Mouse (Mus musculus) erythroid progenitor cell, adult 5-6 weeks (primary cell): ENCODE measurements around the gene Olfr1354. TPM values are rescaled to one million over a fixed set of nuclear protein-coding genes. Genes with fewer than 3 reads are reported as not detected.
"Not testable (repeated sequence)": the region's sequence is repeated elsewhere in the genome, so short reads cannot be mapped to it uniquely, and the experiment has no call there.

Experiments
- ATAC-seq: replicated peaks from 2 replicates; pipeline ENCODE4 v1.8.0; 2016; ENCODE audit warnings: moderate number of reproducible peaks, mild to moderate bottlenecking, moderate TSS enrichment, inconsistent platforms; ENCODE audit not compliant: poor library complexity, low FRiP score, severe bottlenecking
- total RNA-seq, 2 experiments: library from RNA; stranded (forward) in 1 of 2; stranded (reverse) in 1 of 2; fragments of 150-400 nt in 1 of 2; fragments of 186-747, 209-891 nt in 1 of 2; gene quantifications; 2 replicates each; pipeline versions ENCODE4 v1.2.3 to v1.2.4; 2015 to 2017; ENCODE audit warnings: low replicate concordance in 2 of 2

Gene Olfr1354
- total RNA-seq (2015; ENCODE audit: low replicate concordance) (not detected in 2 replicates), total RNA-seq (2017; ENCODE audit: low replicate concordance) (not detected in 2 replicates)

GRCm38 (mm10) chr10:78912871-78913270 lies at the start of gene Olfr1354:
Gene Olfr1354, plus strand, starts transcription at chr10:78913171.
- ATAC-seq, result not testable (repeated sequence)

GRCm38 (mm10) chr10:78875240-78875639 lies 37.7 kb upstream of the Olfr1354 start, which contains the start of gene Olfr1355:
Gene Olfr1355, plus strand, starts transcription at chr10:78875540.
- ATAC-seq, result no peak

GRCm38 (mm10) chr10:78950336-78950735 lies 37.4 kb downstream of the Olfr1354 start, which contains the start of gene Olfr8:
Gene Olfr8, plus strand, starts transcription at chr10:78950636.
- not testable (repeated sequence) for ATAC-seq

- ATAC-seq, result not testable (repeated sequence)
Measured at GRCm38 (mm10) chr10:78963009-78963408, 50.0 kb downstream of the Olfr1354 start, which contains the start of gene Olfr1353. Gene Olfr1353, plus strand, starts transcription at chr10:78963309.

Other genes with a start within 250 kb of the Olfr1354 start
- not detected in 2 replicates for gene Casp14, start 194.9 kb upstream of the Olfr1354 start, total RNA-seq (2015; ENCODE audit: low replicate concordance)
- gene Casp14, start 194.9 kb upstream of the Olfr1354 start, total RNA-seq (2017; ENCODE audit: low replicate concordance), result not detected in 2 replicates
- gene Ccdc105, start 160.1 kb upstream of the Olfr1354 start, total RNA-seq (2015; ENCODE audit: low replicate concordance), result not detected in 2 replicates
- gene Ccdc105, start 160.1 kb upstream of the Olfr1354 start, total RNA-seq (2017; ENCODE audit: low replicate concordance), result not detected in 2 replicates
- gene Slc1a6, start 132.7 kb upstream of the Olfr1354 start, total RNA-seq (2015; ENCODE audit: low replicate concordance), result not detected in 2 replicates
- not detected in 2 replicates for gene Slc1a6, start 132.7 kb upstream of the Olfr1354 start, total RNA-seq (2017; ENCODE audit: low replicate concordance)
- not detected in 2 replicates for gene Olfr1356, start 61.0 kb upstream of the Olfr1354 start, total RNA-seq (2015; ENCODE audit: low replicate concordance)
- not detected in 2 replicates for gene Olfr1356, start 61.0 kb upstream of the Olfr1354 start, total RNA-seq (2017; ENCODE audit: low replicate concordance)
- not detected in 2 replicates for gene Olfr1355, start 37.6 kb upstream of the Olfr1354 start, total RNA-seq (2015; ENCODE audit: low replicate concordance)
- not detected in 2 replicates for gene Olfr1355, start 37.6 kb upstream of the Olfr1354 start, total RNA-seq (2017; ENCODE audit: low replicate concordance)
- not detected in 2 replicates for gene Olfr8, start 37.5 kb downstream of the Olfr1354 start, total RNA-seq (2015; ENCODE audit: low replicate concordance)
- gene Olfr8, start 37.5 kb downstream of the Olfr1354 start, total RNA-seq (2017; ENCODE audit: low replicate concordance), result not detected in 2 replicates
- gene Olfr1353, start 50.1 kb downstream of the Olfr1354 start, total RNA-seq (2015; ENCODE audit: low replicate concordance), result not detected in 2 replicates
- gene Olfr1353, start 50.1 kb downstream of the Olfr1354 start, total RNA-seq (2017; ENCODE audit: low replicate concordance), result not detected in 2 replicates
- gene Olfr1352, start 67.9 kb downstream of the Olfr1354 start, total RNA-seq (2015; ENCODE audit: low replicate concordance), result not detected in 2 replicates
- gene Olfr1352, start 67.9 kb downstream of the Olfr1354 start, total RNA-seq (2017; ENCODE audit: low replicate concordance), result not detected in 2 replicates
- gene Olfr1351, start 99.3 kb downstream of the Olfr1354 start, total RNA-seq (2015; ENCODE audit: low replicate concordance), result not detected in 2 replicates
- gene Olfr1351, start 99.3 kb downstream of the Olfr1354 start, total RNA-seq (2017; ENCODE audit: low replicate concordance), result not detected in 2 replicates
- gene Olfr57, start 115.6 kb downstream of the Olfr1354 start, total RNA-seq (2015; ENCODE audit: low replicate concordance), result not detected in 2 replicates
- not detected in 2 replicates for gene Olfr57, start 115.6 kb downstream of the Olfr1354 start, total RNA-seq (2017; ENCODE audit: low replicate concordance)
- gene 2610008E11Rik, start 184.4 kb downstream of the Olfr1354 start, total RNA-seq (2015; ENCODE audit: low replicate concordance), result 6.5 and 8.8 TPM in 2 replicates
- gene 2610008E11Rik, start 184.4 kb downstream of the Olfr1354 start, total RNA-seq (2017; ENCODE audit: low replicate concordance), result 3.0 and 6.3 TPM in 2 replicates
- not detected in 2 replicates for gene Vmn2r80, start 235.6 kb downstream of the Olfr1354 start, total RNA-seq (2015; ENCODE audit: low replicate concordance)
- gene Vmn2r80, start 235.6 kb downstream of the Olfr1354 start, total RNA-seq (2017; ENCODE audit: low replicate concordance), result not detected in 2 replicates